Mouse (Mus musculus) E14TG2a.4 (cell line): ENCODE measurements at regions not wholly inside any gene's neighbourhood (a gene's known extent, or its start where the extent isn't known, plus 50 kb on each side); places are given as distances from the start of the nearest gene placed in this dataset.

Source experiments
- H3K27me3 ChIP-seq: 2 replicates; pipeline ENCODE4 v1.6.1; 2014; ENCODE audit warnings: low read length, control low read depth; ENCODE audit not compliant: insufficient read depth
- H3K36me3 ChIP-seq: 2 replicates; pipeline ENCODE4 v1.6.1; 2014; ENCODE audit warnings: low read length, control low read depth; ENCODE audit not compliant: insufficient read depth
- H3K4me1 ChIP-seq: replicated peaks from 2 replicates; pipeline ENCODE4 v1.6.1; 2014; ENCODE audit warnings: low read depth, low read length, control low read depth
- H3K4me3 ChIP-seq: replicated peaks from 2 replicates; pipeline ENCODE4 v1.5.1; 2014; ENCODE audit warnings: mild to moderate bottlenecking, low read length
- H3K9me3 ChIP-seq: 2 replicates; pipeline ENCODE4 v1.6.1; 2014; ENCODE audit warnings: low read length, control low read depth
- CTCF ChIP-seq: conservative IDR thresholded peaks from 2 replicates; pipeline ENCODE4 v1.5.1; 2014; ENCODE audit warnings: low read length
- NANOG ChIP-seq: IDR thresholded peaks from 2 replicates; pipeline ENCODE4 v1.6.1; 2014; ENCODE audit warnings: borderline replicate concordance, low read length, mixed read lengths
- POU5F1 ChIP-seq: IDR thresholded peaks from 2 replicates; pipeline ENCODE4 v1.6.1; 2014; ENCODE audit warnings: low read length, borderline replicate concordance

GRCm38 (mm10) chr9:5424236-5424635 is 79.0 kb downstream of the Casp12 start:
- no peaks in the 10 kb centered on the region for H3K27me3 ChIP-seq
- no peak overlapping the region for H3K4me3 ChIP-seq
- no peaks in the 10 kb centered on the region for H3K36me3 ChIP-seq
- peaks cover 10% of the 10 kb centered on the region; the same call in 1 of the 2 replicates for H3K9me3 ChIP-seq
- H3K4me1 ChIP-seq, result no peaks in the 10 kb centered on the region
- TF ChIP-seq POU5F1 (no peak), NANOG (no peak), CTCF (no peak)

GRCm38 (mm10) chr9:5448180-5448579 is 103.0 kb downstream of the Casp12 start:
- no peak overlapping the region for H3K4me3 ChIP-seq
- peaks cover 61% of the 10 kb centered on the region for H3K9me3 ChIP-seq
- no peaks in the 10 kb centered on the region for H3K4me1 ChIP-seq
- TF ChIP-seq NANOG (no peak), CTCF (no peak), POU5F1 (no peak)
- no peaks in the 10 kb centered on the region for H3K27me3 ChIP-seq
- no peaks in the 10 kb centered on the region for H3K36me3 ChIP-seq

DNA sequence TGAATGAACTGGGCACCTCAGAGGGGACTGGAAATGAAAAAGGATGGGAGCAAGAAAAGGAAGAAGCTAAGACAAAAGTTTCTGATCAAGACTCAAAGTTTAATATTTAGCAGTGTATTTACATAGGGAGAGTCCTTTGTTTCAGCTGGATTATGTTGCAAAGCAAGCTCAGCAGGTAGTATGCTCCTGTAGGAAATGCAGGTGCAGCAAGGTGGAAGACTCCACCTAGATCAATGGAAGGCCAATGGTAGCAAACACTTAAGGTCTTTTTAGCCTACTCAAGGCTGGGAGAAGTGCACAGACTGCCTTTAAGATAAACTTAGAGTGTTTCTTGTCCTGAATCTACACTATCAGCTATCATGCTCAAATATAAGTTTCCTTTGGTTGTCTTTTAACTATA is 111.4 kb downstream of the Casp12 start:
- Histone ChIP-seq H3K4me1 (peaks cover 12% of the 10 kb centered on the region), H3K4me3 (no peak overlapping the region), H3K27me3 (no peaks in the 10 kb centered on the region), H3K9me3 (peaks cover 38% of the 10 kb centered on the region), H3K36me3 (no peaks in the 10 kb centered on the region)
- TF ChIP-seq POU5F1, result no peak
- no peak for TF ChIP-seq CTCF
- no peak for TF ChIP-seq NANOG

DNA sequence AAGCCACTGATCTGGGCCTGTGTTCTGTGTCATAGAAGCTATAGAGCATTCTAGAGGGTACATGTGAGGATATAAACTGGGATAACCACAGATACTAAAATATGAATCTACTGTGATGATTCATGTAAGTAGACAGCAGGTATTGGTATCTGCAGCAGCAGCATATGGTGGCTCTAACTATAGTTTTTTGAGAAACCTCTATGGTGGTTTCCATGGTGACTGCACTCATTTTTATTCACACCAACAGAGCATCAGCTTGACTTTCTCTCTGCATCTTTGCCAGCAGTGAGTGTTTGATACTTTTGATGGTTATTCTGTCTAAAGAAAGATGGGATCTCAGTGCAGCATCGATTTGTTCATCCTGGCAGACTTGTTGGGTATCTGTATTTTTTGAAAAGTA is 126.8 kb downstream of the Casp12 start:
- Histone ChIP-seq H3K9me3 (no peaks in the 10 kb centered on the region), H3K4me3 (no peak overlapping the region), H3K27me3 (no peaks in the 10 kb centered on the region), H3K36me3 (no peaks in the 10 kb centered on the region), H3K4me1 (0 out of 2 replicates have a peak, but pooled peaks cover 3% of the 10 kb centered on the region)
- TF ChIP-seq POU5F1, result no peak
- no peak for TF ChIP-seq CTCF
- TF ChIP-seq NANOG, result no peak

DNA sequence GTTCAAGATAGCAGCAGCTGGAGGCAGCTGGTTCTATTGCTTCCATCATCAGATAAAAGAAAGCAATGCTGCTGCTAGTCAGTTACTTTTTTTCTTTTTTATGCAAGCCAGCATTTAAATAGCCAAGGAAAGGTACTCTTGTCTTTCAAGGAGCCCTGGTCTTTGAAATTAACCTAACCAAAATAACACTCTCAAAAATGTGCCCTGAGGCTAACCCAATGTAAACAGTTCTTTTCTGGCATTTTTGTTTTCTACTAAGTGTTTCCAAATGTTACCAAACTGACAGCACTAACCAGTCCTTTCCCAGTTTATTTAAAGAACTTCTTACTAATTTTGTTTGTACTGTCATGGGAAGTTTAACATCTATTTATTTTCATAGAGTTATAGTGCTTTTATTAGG is 129.0 kb downstream of the Casp12 start:
- Histone ChIP-seq H3K27me3 (no peaks in the 10 kb centered on the region), H3K4me1 (0 out of 2 replicates have a peak, but pooled peaks cover 3% of the 10 kb centered on the region), H3K9me3 (no peaks in the 10 kb centered on the region), H3K36me3 (no peaks in the 10 kb centered on the region), H3K4me3 (no peak overlapping the region)
- TF ChIP-seq POU5F1, result no peak
- TF ChIP-seq CTCF, result no peak

- H3K36me3 ChIP-seq, result no peaks in the 10 kb centered on the region
- H3K27me3 ChIP-seq, result no peaks in the 10 kb centered on the region
- TF ChIP-seq NANOG, result no peak
- no peaks in the 10 kb centered on the region for H3K4me1 ChIP-seq
- H3K9me3 ChIP-seq, result peaks cover 12% of the 10 kb centered on the region; the same call in 1 of the 2 replicates
- H3K4me3 ChIP-seq, result no peak overlapping the region
Measured at GRCm38 (mm10) chr9:5485258-5485657, 140.0 kb downstream of the Casp12 start.

DNA sequence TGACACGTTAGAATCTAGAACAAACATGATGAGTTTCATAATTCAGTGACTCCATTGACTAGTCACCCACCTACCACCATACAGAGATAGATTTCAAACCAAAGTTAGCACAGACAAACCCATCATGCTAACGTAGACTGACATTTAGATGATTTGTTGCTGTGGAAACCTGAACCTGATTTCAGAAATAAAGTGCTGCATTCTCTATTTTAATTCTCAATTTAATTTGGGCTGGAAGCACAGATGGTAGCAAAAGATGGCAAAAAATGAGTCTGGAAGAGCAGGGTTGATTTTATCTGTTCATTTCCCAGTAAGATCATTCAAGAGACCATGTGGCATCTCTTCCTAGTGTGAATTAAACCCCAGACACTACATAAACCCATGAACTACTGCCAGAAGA is 151.6 kb downstream of the Casp12 start:
- no peaks in the 10 kb centered on the region for H3K4me1 ChIP-seq
- H3K4me3 ChIP-seq, result no peak overlapping the region
- H3K36me3 ChIP-seq, result no peaks in the 10 kb centered on the region
- H3K27me3 ChIP-seq, result no peaks in the 10 kb centered on the region
- no peaks in the 10 kb centered on the region for H3K9me3 ChIP-seq
- TF ChIP-seq POU5F1, result no peak
- no peak for TF ChIP-seq CTCF

DNA sequence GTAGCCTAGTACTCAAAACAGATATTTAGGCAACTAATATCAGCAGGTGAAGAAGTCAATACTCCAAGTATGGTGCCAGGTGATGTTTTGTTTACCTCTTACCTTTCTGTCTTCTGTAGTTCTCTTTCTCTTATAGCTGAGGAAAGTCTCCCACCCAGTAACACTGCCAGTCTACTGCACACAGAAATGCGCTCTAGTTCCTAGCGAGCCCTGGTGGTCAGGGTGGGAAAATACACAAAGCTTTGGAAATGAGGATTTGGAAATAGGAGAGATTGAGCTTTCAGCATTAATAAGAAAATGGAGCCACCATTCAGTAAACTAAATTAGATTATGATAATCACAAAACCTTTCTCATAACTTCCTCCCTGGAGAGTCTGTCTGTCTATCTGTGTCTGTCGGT is 153.1 kb downstream of the Casp12 start:
- Histone ChIP-seq H3K4me1 (no peaks in the 10 kb centered on the region), H3K27me3 (no peaks in the 10 kb centered on the region), H3K36me3 (no peaks in the 10 kb centered on the region), H3K4me3 (no peak overlapping the region), H3K9me3 (no peaks in the 10 kb centered on the region)
- TF ChIP-seq POU5F1, result no peak
- peak; percentile 47 for TF ChIP-seq CTCF
- no peak for TF ChIP-seq NANOG

GRCm38 (mm10) chr9:5525762-5526360 is 180.6 kb downstream of the Casp12 start:
- Histone ChIP-seq H3K36me3 (no peaks in the 10 kb centered on the region), H3K27me3 (no peaks in the 10 kb centered on the region), H3K4me3 (no peak overlapping the region), H3K4me1 (no peaks in the 10 kb centered on the region), H3K9me3 (peaks cover 9% of the 10 kb centered on the region; the same call in 1 of the 2 replicates)
- TF ChIP-seq NANOG (no peak), CTCF (no peak), POU5F1 (no peak)

- no peak overlapping the region for H3K4me3 ChIP-seq
- no peaks in the 10 kb centered on the region for H3K4me1 ChIP-seq
- peaks cover 8% of the 10 kb centered on the region; the same call in 1 of the 2 replicates for H3K9me3 ChIP-seq
- no peaks in the 10 kb centered on the region for H3K36me3 ChIP-seq
- TF ChIP-seq CTCF, result no peak
- TF ChIP-seq POU5F1, result no peak
- TF ChIP-seq NANOG, result no peak
- H3K27me3 ChIP-seq, result no peaks in the 10 kb centered on the region
Measured at GRCm38 (mm10) chr9:5542604-5543003, 197.4 kb downstream of the Casp12 start.
